8 mouse cellular contexts compared by ENCODE assay signal in the genomic region with DNA sequence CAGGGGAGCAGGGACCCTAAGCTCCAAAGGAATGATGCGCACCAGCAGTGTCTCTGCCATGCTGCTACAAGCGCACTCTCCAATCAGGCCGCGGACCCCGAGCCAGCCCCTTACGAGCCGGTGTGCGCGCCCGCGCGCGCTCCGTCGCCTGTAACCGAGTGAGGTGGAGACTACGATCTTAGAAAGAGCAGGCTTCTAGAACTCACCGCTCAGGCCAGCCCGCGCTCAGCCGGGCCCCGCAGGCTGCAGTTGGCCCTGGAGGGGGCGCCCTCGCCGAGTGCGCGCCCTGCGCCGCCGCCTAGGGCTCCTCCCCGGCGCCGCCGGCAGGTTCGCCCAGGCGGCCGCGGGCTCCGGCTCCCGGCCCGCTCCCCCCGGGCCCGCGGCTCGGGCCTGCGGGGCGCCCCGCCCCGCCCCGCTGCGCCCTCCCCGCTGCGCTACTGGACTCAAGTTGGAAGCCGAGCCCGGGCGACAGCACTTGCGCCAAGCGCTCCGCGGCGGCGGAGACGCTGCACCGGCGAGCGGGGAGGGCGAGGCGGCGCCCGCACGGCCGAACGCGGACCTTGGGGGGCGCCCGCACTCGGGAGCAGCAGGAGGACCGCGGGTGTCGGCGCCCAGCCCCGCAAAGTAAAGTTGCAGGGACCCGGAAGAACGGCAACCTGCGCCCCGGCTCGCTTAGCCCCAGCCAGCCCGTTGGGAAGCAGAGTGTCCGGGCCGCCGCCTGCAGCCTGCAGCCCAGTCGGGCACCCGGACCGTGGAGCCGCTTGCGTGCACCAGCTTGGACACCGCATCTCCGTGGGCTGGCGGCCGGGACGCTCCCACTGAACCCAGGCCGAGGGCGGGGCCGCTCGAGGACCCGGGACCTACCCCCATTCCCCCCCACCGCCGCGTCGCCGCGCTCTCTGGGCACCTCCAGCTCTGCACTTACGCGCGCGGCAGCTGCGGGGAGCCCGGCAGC. TPM values are rescaled to one million over a fixed set of nuclear protein-coding genes. Genes with fewer than 3 reads are reported as not detected.
DNase-seq lines count a peak whose midpoint lies in the region; ATAC-seq lines count a peak whose summit lies in the region.

No protein-coding gene starts in this region.

- no peaks in the 10 kb centered on the region for H3K36me3 ChIP-seq in embryonic facial prominence, embryonic 13.5 days
- H3K36me3 ChIP-seq in hindbrain, embryonic 12.5 days: no peaks in the 10 kb centered on the region
- no peaks in the 10 kb centered on the region for H3K36me3 ChIP-seq in midbrain, embryonic 13.5 days
- H3K36me3 ChIP-seq in stomach, embryonic 16.5 days (ENCODE audit: control insufficient read depth, insufficient read depth, low read length): no peaks in the 10 kb centered on the region

- ATAC-seq in embryonic facial prominence, embryonic 13.5 days (ENCODE audit: insufficient number of reproducible peaks, insufficient read depth, low FRiP score, low TSS enrichment, low read depth): peak; percentile 27
- peak; percentile 62 for ATAC-seq in hindbrain, embryonic 12.5 days (ENCODE audit: low FRiP score)
- ATAC-seq in midbrain, embryonic 13.5 days: peak; percentile 65
- no peak for ATAC-seq in stomach, embryonic 16.5 days (ENCODE audit: insufficient read depth, low FRiP score)
- no peak for ATAC-seq in activated CD4-positive, CD25-positive, alpha-beta regulatory T cell, adult 4 months

- H3K4me1 ChIP-seq in embryonic facial prominence, embryonic 13.5 days: peaks cover 25% of the 10 kb centered on the region
- H3K4me1 ChIP-seq in hindbrain, embryonic 12.5 days: peaks cover 25% of the 10 kb centered on the region
- H3K4me1 ChIP-seq in midbrain, embryonic 13.5 days (replicated peaks): peaks cover 19% of the 10 kb centered on the region
- H3K4me1 ChIP-seq in stomach, embryonic 16.5 days (ENCODE audit: control insufficient read depth, insufficient read depth, low read length): peaks cover 5% of the 10 kb centered on the region; the same call in 1 of the 2 replicates

- H3K4me3 ChIP-seq in embryonic facial prominence, embryonic 13.5 days: peak overlapping the region; percentile 57
- H3K4me3 ChIP-seq in hindbrain, embryonic 12.5 days: peak overlapping the region; percentile 53
- H3K4me3 ChIP-seq in midbrain, embryonic 13.5 days (replicated peaks): peak overlapping the region; percentile 50
- peak overlapping the region; percentile 44 for H3K4me3 ChIP-seq in stomach, embryonic 16.5 days (replicated peaks; ENCODE audit: low read length)

- WGBS in embryonic facial prominence, embryonic 13.5 days: under 1% methylated on average over 98 of the region's 118 CpGs
- WGBS in hindbrain, embryonic 12.5 days: under 1% methylated on average over 97 of the region's 118 CpGs
- under 1% methylated on average over 117 of the region's 118 CpGs for WGBS in midbrain, embryonic 13.5 days
- under 1% methylated on average over 118 of the region's 118 CpGs for WGBS in stomach, embryonic 16.5 days

- H3K4me2 ChIP-seq in embryonic facial prominence, embryonic 13.5 days: peak overlapping the region; percentile 99
- peak overlapping the region; percentile 93 for H3K4me2 ChIP-seq in hindbrain, embryonic 12.5 days (replicated peaks)
- peak overlapping the region; percentile 81 for H3K4me2 ChIP-seq in midbrain, embryonic 13.5 days (replicated peaks)
- peak overlapping the region; percentile 66 for H3K4me2 ChIP-seq in stomach, embryonic 16.5 days (ENCODE audit: low read depth, low read length)

- DNase-seq in ES-CJ7 (ENCODE audit: low read depth, low spot score): peak; percentile 63
- DNase-seq in adrenal gland, postnatal 14 days: peak; percentile 62
- peak; percentile 52 to 70 for DNase-seq in layer of hippocampus, postnatal 36 days

- no peak overlapping the region for H3K27ac ChIP-seq in embryonic facial prominence, embryonic 13.5 days
- H3K27ac ChIP-seq in hindbrain, embryonic 12.5 days: no peak overlapping the region
- H3K27ac ChIP-seq in midbrain, embryonic 13.5 days: no peak overlapping the region
- H3K27ac ChIP-seq in stomach, embryonic 16.5 days (ENCODE audit: low read length): no peak overlapping the region

- H3K9me3 ChIP-seq in embryonic facial prominence, embryonic 13.5 days: no peaks in the 10 kb centered on the region
- no peaks in the 10 kb centered on the region for H3K9me3 ChIP-seq in hindbrain, embryonic 12.5 days (replicated peaks)
- H3K9me3 ChIP-seq in midbrain, embryonic 13.5 days: no peaks in the 10 kb centered on the region
- H3K9me3 ChIP-seq in stomach, embryonic 16.5 days (replicated peaks; ENCODE audit: control insufficient read depth, low read length): no peaks in the 10 kb centered on the region

- peaks cover 97% of the 10 kb centered on the region for H3K27me3 ChIP-seq in embryonic facial prominence, embryonic 13.5 days
- peaks cover 83% of the 10 kb centered on the region for H3K27me3 ChIP-seq in hindbrain, embryonic 12.5 days
- peaks cover 87% of the 10 kb centered on the region for H3K27me3 ChIP-seq in midbrain, embryonic 13.5 days
- H3K27me3 ChIP-seq in stomach, embryonic 16.5 days (ENCODE audit: control insufficient read depth, insufficient read depth, low read length): peaks cover 65% of the 10 kb centered on the region

- peak overlapping the region; percentile 57 for H3K9ac ChIP-seq in embryonic facial prominence, embryonic 13.5 days
- peak overlapping the region; percentile 51 for H3K9ac ChIP-seq in hindbrain, embryonic 12.5 days
- peak overlapping the region; percentile 44; the same call in 1 of the 2 replicates for H3K9ac ChIP-seq in midbrain, embryonic 13.5 days (replicated peaks)
- H3K9ac ChIP-seq in stomach, embryonic 16.5 days (ENCODE audit: low read length): no peak overlapping the region

RNA-seq across cellular contexts. Expression of gene Adra2c, which starts 0.9 kb away (rescaled TPM):
- 0.30 and 0.83 TPM in 2 replicates for total RNA-seq in adrenal gland, postnatal 14 days (2021)
- polyA plus RNA-seq in embryonic facial prominence, embryonic 13.5 days (2015; fragmentation: Nextera tagmentation; extraction: Ambion mirVana): 0.17 and 0.19 TPM in 2 replicates
- 0.36 and 0.38 TPM in 2 replicates for polyA plus RNA-seq in hindbrain, embryonic 12.5 days (2016; fragmentation: Nextera tagmentation; extraction: Ambion mirVana)
- 10 to 100 TPM; 26.9 to 27.2 TPM for total RNA-seq in layer of hippocampus, postnatal 36 days (2021)
- 0.05 and 0.07 TPM in 2 replicates for polyA plus RNA-seq in midbrain, embryonic 13.5 days (2015; fragmentation: Nextera tagmentation; extraction: Ambion mirVana)
- polyA plus RNA-seq in stomach, embryonic 16.5 days (2015; fragmentation: Nextera tagmentation; extraction: Ambion mirVana): not detected in 2 replicates
- not detected for polyA plus RNA-seq in activated CD4-positive, CD25-positive, alpha-beta regulatory T cell, adult 4 months (2017; shearing (Covaris generic))

Comparison
In these comparisons a context has a peak if more than half of its experiments do, and no peak if none do; other contexts are left out.
1. ATAC-seq: peak in embryonic facial prominence, embryonic 13.5 days (single experiment), hindbrain, embryonic 12.5 days (single experiment) and midbrain, embryonic 13.5 days (single experiment); none in stomach, embryonic 16.5 days (single experiment) and activated CD4-positive, CD25-positive, alpha-beta regulatory T cell, adult 4 months (single experiment).
2. Peak in every context shown above with its lines, with median percentiles within 50 percentile points of each other: DNase-seq, H3K4me2 ChIP-seq and H3K4me3 ChIP-seq.